Mouse (Mus musculus): ENCODE data around the gene Uri1. TPM values are rescaled to one million over a fixed set of nuclear protein-coding genes. Genes with fewer than 3 reads are reported as not detected.

The Uri1 gene
- polyA plus RNA-seq, 1 experiment from 2014 or later: 8.8 TPM

DNA sequence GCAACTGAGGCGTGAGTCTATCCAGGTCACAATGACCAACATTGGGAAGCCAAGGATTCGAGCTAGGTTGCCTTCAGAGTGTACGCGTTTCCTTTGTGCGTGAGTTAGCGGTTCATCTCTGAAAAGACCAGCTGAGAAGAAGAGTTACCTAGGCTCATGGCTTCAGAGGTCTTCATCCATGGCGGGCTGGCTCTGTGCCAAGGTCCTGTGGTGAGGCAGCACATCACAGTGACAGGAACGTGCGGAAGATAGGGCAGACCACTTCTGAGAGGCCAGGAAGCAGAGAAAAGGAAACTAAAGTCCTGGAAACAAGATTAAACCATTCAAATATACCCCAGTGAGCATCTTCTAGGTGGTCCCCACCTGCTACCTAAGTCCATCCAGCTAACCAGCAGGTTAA is 30.9 kb upstream of the Uri1 start:
- no peak overlapping the region for H3K9ac ChIP-seq (ENCODE audit: low read depth, low read length)
- no peaks in the 10 kb centered on the region for H3K27me3 ChIP-seq (ENCODE audit: control insufficient read depth, insufficient read depth, low read depth, low read length)
- no peak overlapping the region for H3K27ac ChIP-seq (ENCODE audit: low read length)
- H3K4me2 ChIP-seq (ENCODE audit: low read depth, low read length): no peak overlapping the region
- no peak for ATAC-seq (ENCODE audit: low read depth)
- WGBS (ENCODE audit: insufficient replicate concordance): 70% methylated on average over 9 of the region's 9 CpGs
- H3K4me3 ChIP-seq (ENCODE audit: low read depth, low read length): no peak overlapping the region
- H3K36me3 ChIP-seq (ENCODE audit: control insufficient read depth, insufficient read depth): no peaks in the 10 kb centered on the region
- H3K9me3 ChIP-seq (replicated peaks; ENCODE audit: control insufficient read depth, low read length): no peaks in the 10 kb centered on the region
- H3K4me1 ChIP-seq (ENCODE audit: control insufficient read depth, low read depth, low read length): no peaks in the 10 kb centered on the region

GRCm38 (mm10) chr7:38047229-38047628 is 23.9 kb upstream of the Uri1 start:
- Histone ChIP-seq H3K27ac (ENCODE audit: low read length) (no peak overlapping the region), H3K36me3 (ENCODE audit: control insufficient read depth, insufficient read depth) (no peaks in the 10 kb centered on the region), H3K27me3 (ENCODE audit: control insufficient read depth, insufficient read depth, low read depth, low read length) (no peaks in the 10 kb centered on the region), H3K4me2 (ENCODE audit: low read depth, low read length) (no peak overlapping the region), H3K4me3 (ENCODE audit: low read depth, low read length) (no peak overlapping the region), H3K9ac (ENCODE audit: low read depth, low read length) (no peak overlapping the region), H3K4me1 (ENCODE audit: control insufficient read depth, low read depth, low read length) (no peaks in the 10 kb centered on the region), H3K9me3 (replicated peaks; ENCODE audit: control insufficient read depth, low read length) (no peaks in the 10 kb centered on the region)
- no peak for ATAC-seq (ENCODE audit: low read depth)
- 57% methylated on average over 5 of the region's 5 CpGs for WGBS (ENCODE audit: insufficient replicate concordance)

DNA sequence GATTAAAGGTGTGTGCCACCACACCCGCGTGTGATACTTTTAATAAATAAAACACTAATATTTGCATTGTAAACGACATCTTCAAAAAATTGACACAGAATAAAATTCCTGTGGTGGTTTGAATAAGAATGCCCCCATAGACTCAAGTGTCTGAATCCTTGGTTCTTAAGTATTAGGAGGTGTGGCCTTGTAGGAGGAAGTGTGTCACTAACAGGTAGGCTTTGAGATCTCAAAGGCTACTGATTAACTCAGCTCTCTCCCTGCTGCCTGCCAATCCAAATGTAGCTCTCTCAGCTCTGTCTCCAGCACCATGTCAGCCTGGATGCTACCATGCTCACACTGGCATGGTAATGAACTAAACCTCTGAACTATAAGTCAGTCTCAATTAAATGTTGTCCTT is 17.9 kb upstream of the Uri1 start:
- Histone ChIP-seq H3K4me2 (ENCODE audit: low read depth, low read length) (no peak overlapping the region), H3K9me3 (replicated peaks; ENCODE audit: control insufficient read depth, low read length) (no peaks in the 10 kb centered on the region), H3K4me3 (ENCODE audit: low read depth, low read length) (no peak overlapping the region), H3K27me3 (ENCODE audit: control insufficient read depth, insufficient read depth, low read depth, low read length) (no peaks in the 10 kb centered on the region), H3K36me3 (ENCODE audit: control insufficient read depth, insufficient read depth) (no peaks in the 10 kb centered on the region), H3K9ac (ENCODE audit: low read depth, low read length) (no peak overlapping the region), H3K27ac (ENCODE audit: low read length) (no peak overlapping the region), H3K4me1 (ENCODE audit: control insufficient read depth, low read depth, low read length) (no peaks in the 10 kb centered on the region)
- ATAC-seq (ENCODE audit: low read depth): no peak
- 66% methylated on average over 3 of the region's 3 CpGs for WGBS (ENCODE audit: insufficient replicate concordance)

DNA sequence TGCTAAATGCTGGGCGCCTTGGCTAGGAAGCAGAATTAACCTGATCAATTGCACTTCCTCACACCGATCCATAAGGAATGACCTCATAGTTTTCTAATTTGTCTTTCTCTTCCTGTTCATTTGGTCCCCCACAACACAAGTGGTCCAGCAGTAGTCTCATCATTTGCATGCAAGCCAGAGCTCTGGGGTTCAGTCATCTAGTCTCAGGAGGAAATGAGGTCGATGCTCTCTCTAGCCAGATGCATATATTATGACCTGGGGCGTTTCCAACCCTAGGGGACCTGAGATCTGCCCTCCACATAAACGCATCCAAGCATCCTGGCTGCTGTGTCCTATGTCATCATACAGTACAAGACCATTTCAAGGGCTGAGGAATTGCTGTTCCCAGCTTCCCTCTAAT is 14.2 kb upstream of the Uri1 start:
- H3K9ac ChIP-seq (ENCODE audit: low read depth, low read length): no peak overlapping the region
- no peak overlapping the region for H3K4me3 ChIP-seq (ENCODE audit: low read depth, low read length)
- H3K27ac ChIP-seq (ENCODE audit: low read length): no peak overlapping the region
- ATAC-seq (ENCODE audit: low read depth): no peak
- no peaks in the 10 kb centered on the region for H3K9me3 ChIP-seq (replicated peaks; ENCODE audit: control insufficient read depth, low read length)
- no peaks in the 10 kb centered on the region for H3K36me3 ChIP-seq (ENCODE audit: control insufficient read depth, insufficient read depth)
- H3K4me1 ChIP-seq (ENCODE audit: control insufficient read depth, low read depth, low read length): no peaks in the 10 kb centered on the region
- WGBS (ENCODE audit: insufficient replicate concordance): 54% methylated on average over 5 of the region's 5 CpGs
- H3K4me2 ChIP-seq (ENCODE audit: low read depth, low read length): no peak overlapping the region
- H3K27me3 ChIP-seq (ENCODE audit: control insufficient read depth, insufficient read depth, low read depth, low read length): no peaks in the 10 kb centered on the region

- no peaks in the 10 kb centered on the region; the same call in 1 of the 2 replicates for H3K4me1 ChIP-seq (ENCODE audit: control insufficient read depth, low read depth, low read length)
- WGBS (ENCODE audit: insufficient replicate concordance): 53% methylated on average over 4 of the region's 4 CpGs
These were observed 7.8 kb upstream of the Uri1 start for GRCm38 (mm10) chr7:38031183-38031582.

DNA sequence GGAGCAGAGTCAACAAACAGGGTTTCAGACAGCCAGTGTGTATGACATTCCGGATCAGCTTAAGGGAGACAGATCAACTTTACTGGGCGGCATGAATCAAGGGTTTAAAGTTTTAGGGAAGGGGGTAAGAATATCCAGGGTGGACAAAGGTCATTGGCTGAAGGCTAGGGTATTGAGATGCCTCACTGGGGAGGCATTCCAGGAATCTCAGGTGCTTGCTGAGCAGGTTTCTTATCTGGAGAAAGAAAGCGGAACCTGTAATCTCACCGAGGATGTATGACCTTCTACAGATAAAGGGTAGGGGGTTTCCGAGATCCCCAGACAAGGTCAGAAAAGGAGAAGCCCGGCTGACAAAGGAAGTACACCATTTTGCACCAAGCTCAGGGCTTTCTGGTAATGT is 7.3 kb upstream of the Uri1 start:
- Histone ChIP-seq H3K4me3 (ENCODE audit: low read depth, low read length) (no peak overlapping the region), H3K4me1 (ENCODE audit: control insufficient read depth, low read depth, low read length) (no peaks in the 10 kb centered on the region; the same call in 1 of the 2 replicates), H3K27me3 (ENCODE audit: control insufficient read depth, insufficient read depth, low read depth, low read length) (no peaks in the 10 kb centered on the region), H3K36me3 (ENCODE audit: control insufficient read depth, insufficient read depth) (no peaks in the 10 kb centered on the region), H3K9ac (ENCODE audit: low read depth, low read length) (no peak overlapping the region), H3K27ac (ENCODE audit: low read length) (no peak overlapping the region), H3K9me3 (replicated peaks; ENCODE audit: control insufficient read depth, low read length) (no peaks in the 10 kb centered on the region), H3K4me2 (ENCODE audit: low read depth, low read length) (no peak overlapping the region)
- 25% methylated on average over 6 of the region's 6 CpGs for WGBS (ENCODE audit: insufficient replicate concordance)
- no peak for ATAC-seq (ENCODE audit: low read depth)

More at GRCm38 (mm10) chr7:38031183-38031582, 7.8 kb upstream of the Uri1 start:
- no peaks in the 10 kb centered on the region for H3K9me3 ChIP-seq (replicated peaks; ENCODE audit: control insufficient read depth, low read length)
- ATAC-seq (ENCODE audit: low read depth): no peak
- no peak overlapping the region for H3K9ac ChIP-seq (ENCODE audit: low read depth, low read length)
- no peaks in the 10 kb centered on the region for H3K27me3 ChIP-seq (ENCODE audit: control insufficient read depth, insufficient read depth, low read depth, low read length)
- no peak overlapping the region for H3K27ac ChIP-seq (ENCODE audit: low read length)
- H3K36me3 ChIP-seq (ENCODE audit: control insufficient read depth, insufficient read depth): no peaks in the 10 kb centered on the region
- H3K4me3 ChIP-seq (ENCODE audit: low read depth, low read length): no peak overlapping the region
- no peak overlapping the region for H3K4me2 ChIP-seq (ENCODE audit: low read depth, low read length)

DNA sequence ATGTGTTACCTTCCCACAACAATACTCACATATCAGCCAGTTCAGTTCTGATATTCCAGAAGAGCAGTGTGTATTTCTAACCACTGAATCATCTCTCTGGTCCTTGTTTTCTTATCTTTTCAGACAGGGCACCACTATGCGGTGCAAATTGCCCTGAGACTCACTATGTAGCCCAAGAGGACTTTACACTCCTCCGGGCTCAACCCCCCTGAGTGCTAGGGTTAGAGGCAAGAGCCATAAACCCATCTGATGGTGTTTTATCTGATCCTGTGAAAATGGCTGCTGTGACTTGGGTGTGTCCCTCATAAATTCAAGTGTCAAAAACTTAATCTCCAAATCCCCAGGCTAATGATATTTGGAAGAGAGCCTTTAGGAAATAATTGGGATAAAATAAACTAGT is 6.6 kb upstream of the Uri1 start:
- WGBS (ENCODE audit: insufficient replicate concordance): 17% methylated on average over 2 of the region's 2 CpGs
- H3K4me1 ChIP-seq (ENCODE audit: control insufficient read depth, low read depth, low read length): no peaks in the 10 kb centered on the region; the same call in 1 of the 2 replicates
- H3K4me3 ChIP-seq (ENCODE audit: low read depth, low read length): no peak overlapping the region
- H3K9ac ChIP-seq (ENCODE audit: low read depth, low read length): no peak overlapping the region
- H3K36me3 ChIP-seq (ENCODE audit: control insufficient read depth, insufficient read depth): no peaks in the 10 kb centered on the region
- no peak for ATAC-seq (ENCODE audit: low read depth)
- H3K27ac ChIP-seq (ENCODE audit: low read length): no peak overlapping the region
- H3K27me3 ChIP-seq (ENCODE audit: control insufficient read depth, insufficient read depth, low read depth, low read length): no peaks in the 10 kb centered on the region
- H3K9me3 ChIP-seq (replicated peaks; ENCODE audit: control insufficient read depth, low read length): no peaks in the 10 kb centered on the region
- no peak overlapping the region for H3K4me2 ChIP-seq (ENCODE audit: low read depth, low read length)

GRCm38 (mm10) chr7:38029083-38029482 is 5.7 kb upstream of the Uri1 start:
- H3K27me3 ChIP-seq (ENCODE audit: control insufficient read depth, insufficient read depth, low read depth, low read length): no peaks in the 10 kb centered on the region
- H3K4me1 ChIP-seq (ENCODE audit: control insufficient read depth, low read depth, low read length): no peaks in the 10 kb centered on the region; the same call in 1 of the 2 replicates
- H3K4me2 ChIP-seq (ENCODE audit: low read depth, low read length): no peak overlapping the region
- no peak overlapping the region for H3K4me3 ChIP-seq (ENCODE audit: low read depth, low read length)
- no peaks in the 10 kb centered on the region for H3K9me3 ChIP-seq (replicated peaks; ENCODE audit: control insufficient read depth, low read length)
- H3K9ac ChIP-seq (ENCODE audit: low read depth, low read length): no peak overlapping the region
- no peaks in the 10 kb centered on the region for H3K36me3 ChIP-seq (ENCODE audit: control insufficient read depth, insufficient read depth)
- 30% methylated on average over 5 of the region's 5 CpGs for WGBS (ENCODE audit: insufficient replicate concordance)
- H3K27ac ChIP-seq (ENCODE audit: low read length): no peak overlapping the region
- ATAC-seq (ENCODE audit: low read depth): no peak

DNA sequence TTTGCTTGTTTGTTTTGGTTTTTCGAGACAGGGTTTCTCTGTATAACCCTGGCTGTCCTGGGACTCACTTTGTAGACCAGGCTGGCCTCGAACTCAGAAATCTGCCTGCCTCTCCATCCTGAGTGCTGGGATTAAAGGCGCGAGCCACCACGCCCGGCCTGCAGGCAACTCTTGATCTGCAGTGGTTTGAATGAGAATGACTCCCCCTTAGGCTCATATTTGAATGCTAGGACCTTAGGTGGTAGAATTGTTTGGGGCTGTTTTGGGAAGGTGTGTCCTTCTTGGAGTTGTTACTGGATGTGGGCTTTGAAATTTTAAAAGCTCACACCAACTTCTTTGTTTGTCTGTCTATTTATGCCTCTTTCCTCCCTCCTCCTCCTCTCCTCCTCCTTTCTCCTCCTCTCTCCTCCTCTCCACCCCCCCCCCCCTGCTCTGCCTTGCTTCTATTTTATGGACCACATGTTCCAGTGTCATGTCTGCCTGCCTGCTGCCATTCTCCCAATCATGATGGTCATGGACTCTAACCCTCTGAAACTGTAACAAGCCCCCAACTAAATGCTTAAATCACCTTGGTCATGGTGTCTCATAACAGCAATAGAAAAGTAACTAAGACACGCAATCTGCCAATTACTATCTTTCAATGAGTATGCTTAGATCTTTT is 4.7 kb upstream of the Uri1 start:
- H3K4me2 ChIP-seq (ENCODE audit: low read depth, low read length): no peak overlapping the region
- WGBS (ENCODE audit: insufficient replicate concordance): 68% methylated on average over 7 of the region's 7 CpGs
- no peak overlapping the region for H3K9ac ChIP-seq (ENCODE audit: low read depth, low read length)
- no peak overlapping the region for H3K27ac ChIP-seq (ENCODE audit: low read length)
- H3K27me3 ChIP-seq (ENCODE audit: control insufficient read depth, insufficient read depth, low read depth, low read length): no peaks in the 10 kb centered on the region
- no peak overlapping the region for H3K4me3 ChIP-seq (ENCODE audit: low read depth, low read length)
- no peaks in the 10 kb centered on the region for H3K9me3 ChIP-seq (replicated peaks; ENCODE audit: control insufficient read depth, low read length)
- no peaks in the 10 kb centered on the region for H3K36me3 ChIP-seq (ENCODE audit: control insufficient read depth, insufficient read depth)
- no peaks in the 10 kb centered on the region; the same call in 1 of the 2 replicates for H3K4me1 ChIP-seq (ENCODE audit: control insufficient read depth, low read depth, low read length)
- ATAC-seq (ENCODE audit: low read depth): no peak
